Mouse (Mus musculus) stomach, embryonic 14.5 days (tissue): ENCODE results near the gene Zdhhc18. TPM values are rescaled to one million over a fixed set of nuclear protein-coding genes. Genes with fewer than 3 reads are reported as not detected.

ENCODE experiments used
- ATAC-seq: fragments of 200-750 bp; cut with Nextera tagmentation; 2 replicates; pipeline ENCODE4 v1.8.0; 2017; ENCODE audit warnings: low read depth, moderate TSS enrichment; ENCODE audit not compliant: insufficient number of reproducible peaks, insufficient read depth, low FRiP score
- H3K27ac ChIP-seq: fragments of 300-500 bp; sonication (generic); 2 replicates; pipeline ENCODE4 v1.5.1; 2014; ENCODE audit warnings: mild to moderate bottlenecking, low read length, moderate library complexity, mixed read lengths
- H3K27me3 ChIP-seq: fragments of 300-500 bp; sonication (generic); 2 replicates; pipeline ENCODE4 v1.6.1; 2014; ENCODE audit warnings: low read length, control low read depth, mixed read lengths; ENCODE audit not compliant: control insufficient read depth, insufficient read depth
- H3K36me3 ChIP-seq: fragments of 300-500 bp; sonication (generic); 2 replicates; pipeline ENCODE4 v1.6.1; 2014; ENCODE audit warnings: mild to moderate bottlenecking, control low read depth, low read length, moderate library complexity, mixed read lengths; ENCODE audit not compliant: control insufficient read depth, insufficient read depth
- H3K4me1 ChIP-seq: fragments of 300-500 bp; sonication (generic); 2 replicates; pipeline ENCODE4 v1.6.1; 2014; ENCODE audit warnings: low read length, control low read depth, mixed read lengths; ENCODE audit not compliant: control insufficient read depth, insufficient read depth
- H3K4me2 ChIP-seq: fragments of 300-500 bp; sonication (generic); replicated peaks from 2 replicates; pipeline ENCODE4 v1.6.1; 2014; ENCODE audit warnings: low read depth, low read length, control low read depth
- H3K4me3 ChIP-seq: fragments of 300-500 bp; sonication (generic); 2 replicates; pipeline ENCODE4 v1.5.1; 2014; ENCODE audit warnings: low read depth, low read length, control low read depth
- H3K9ac ChIP-seq: fragments of 300-500 bp; sonication (generic); replicated peaks from 2 replicates; pipeline ENCODE4 v1.6.1; 2014; ENCODE audit warnings: low read depth, mild to moderate bottlenecking, control low read depth, low read length, moderate library complexity, mixed read lengths
- H3K9me3 ChIP-seq: fragments of 300-500 bp; sonication (generic); 2 replicates; pipeline ENCODE4 v1.6.1; 2016; ENCODE audit warnings: low read depth, low read length, control low read depth; ENCODE audit not compliant: control insufficient read depth
- WGBS: fragments of 180-500 bp; shearing (Covaris S2); extraction: QIAGEN DNeasy Blood & Tissue Kit; methylation state at CpG from one replicate; pipeline ENCODE4 v1.1.7; 2014; 5-methylcytosine and 5-hydroxymethylcytosine counted together
- microRNA-seq: library from miRNA; unstranded; fragments of <30 nt; microRNA quantifications from one replicate; pipeline ENCODE4, GENCODE M21; 2016
- polyA plus RNA-seq: library from polyadenylated mRNA; unstranded; fragments of >200 nt; fragmentation: Nextera tagmentation; extraction: Ambion mirVana; gene quantifications from 2 replicates; pipeline ENCODE4 v1.2.1, GENCODE M21; 2014

Zdhhc18 gene
- polyA plus RNA-seq, 1 experiment from 2014 or later, result 3.2 TPM

GRCm38 (mm10) chr4:133567251-133567650 is 82.7 kb downstream of the Zdhhc18 start:
- H3K4me1 ChIP-seq, result no peaks in the 10 kb centered on the region
- H3K4me3 ChIP-seq, result no peak overlapping the region
- no peak overlapping the region for H3K4me2 ChIP-seq
- 24% methylated on average over 8 of the region's 8 CpGs for WGBS
- no peaks in the 10 kb centered on the region for H3K9me3 ChIP-seq
- H3K27me3 ChIP-seq, result no peaks in the 10 kb centered on the region
- no peak for ATAC-seq
- no peak overlapping the region for H3K9ac ChIP-seq
- H3K27ac ChIP-seq, result no peak overlapping the region
- no peaks in the 10 kb centered on the region for H3K36me3 ChIP-seq

DNA sequence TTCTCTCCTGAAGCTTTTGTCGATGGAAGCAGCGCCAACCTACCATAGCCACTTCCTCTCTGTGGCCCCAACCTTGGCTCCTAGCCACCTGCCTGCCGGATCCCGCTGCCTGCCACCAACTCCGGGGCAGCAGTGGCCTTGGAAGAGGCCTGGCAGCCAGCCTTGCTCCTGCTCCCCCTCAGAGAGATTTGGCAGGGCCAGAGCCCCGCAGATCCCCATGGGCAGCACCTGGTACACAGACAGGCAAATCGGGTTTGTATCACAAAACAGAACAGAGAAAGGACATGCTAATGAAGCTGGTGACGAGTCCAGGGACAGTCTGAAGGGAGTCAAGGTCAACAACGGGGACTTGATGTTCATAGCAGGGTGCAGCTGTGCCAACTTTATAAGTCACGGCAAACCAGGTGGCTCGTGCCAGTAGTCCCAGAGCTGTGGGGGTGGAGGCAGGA is 86.8 kb downstream of the Zdhhc18 start:
- Histone ChIP-seq H3K27ac (no peak overlapping the region), H3K4me2 (no peak overlapping the region), H3K9ac (no peak overlapping the region), H3K36me3 (no peaks in the 10 kb centered on the region), H3K4me3 (no peak overlapping the region), H3K9me3 (no peaks in the 10 kb centered on the region), H3K4me1 (no peaks in the 10 kb centered on the region), H3K27me3 (no peaks in the 10 kb centered on the region)
- WGBS, result 75% methylated on average over 11 of the region's 11 CpGs
- no peak for ATAC-seq

DNA sequence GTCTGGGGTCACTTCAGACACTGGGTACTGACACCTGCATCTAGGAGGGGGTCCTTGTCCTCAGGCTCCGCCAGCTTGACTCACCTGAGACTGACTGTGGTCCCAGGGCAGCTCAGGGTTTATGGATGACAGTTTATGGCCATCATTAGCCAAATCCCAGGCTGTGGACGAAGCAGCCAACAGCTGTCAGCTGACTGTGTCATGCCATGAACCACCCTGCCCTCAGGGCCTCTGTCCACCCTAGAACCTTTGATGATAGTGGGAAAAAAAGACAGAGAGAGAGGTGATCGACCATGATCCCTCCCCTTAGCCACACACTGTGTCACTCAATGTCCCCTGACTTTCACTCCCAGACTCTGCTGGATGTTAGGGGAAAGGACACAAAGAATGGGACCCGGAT is 88.3 kb downstream of the Zdhhc18 start:
- Histone ChIP-seq H3K4me2 (no peak overlapping the region), H3K4me1 (no peaks in the 10 kb centered on the region), H3K27ac (no peak overlapping the region), H3K27me3 (no peaks in the 10 kb centered on the region), H3K36me3 (no peaks in the 10 kb centered on the region), H3K9me3 (no peaks in the 10 kb centered on the region), H3K9ac (no peak overlapping the region), H3K4me3 (no peak overlapping the region)
- no peak for ATAC-seq
- 73% methylated on average over 4 of the region's 4 CpGs for WGBS

GRCm38 (mm10) chr4:133559846-133560245 is 90.1 kb downstream of the Zdhhc18 start:
- no peaks in the 10 kb centered on the region for H3K27me3 ChIP-seq
- no peaks in the 10 kb centered on the region for H3K9me3 ChIP-seq
- no peak for ATAC-seq
- H3K27ac ChIP-seq, result no peak overlapping the region
- H3K36me3 ChIP-seq, result no peaks in the 10 kb centered on the region
- no peak overlapping the region for H3K4me3 ChIP-seq
- WGBS, result 71% methylated on average over 4 of the region's 4 CpGs
- no peak overlapping the region for H3K4me2 ChIP-seq
- no peaks in the 10 kb centered on the region for H3K4me1 ChIP-seq
- no peak overlapping the region for H3K9ac ChIP-seq

DNA sequence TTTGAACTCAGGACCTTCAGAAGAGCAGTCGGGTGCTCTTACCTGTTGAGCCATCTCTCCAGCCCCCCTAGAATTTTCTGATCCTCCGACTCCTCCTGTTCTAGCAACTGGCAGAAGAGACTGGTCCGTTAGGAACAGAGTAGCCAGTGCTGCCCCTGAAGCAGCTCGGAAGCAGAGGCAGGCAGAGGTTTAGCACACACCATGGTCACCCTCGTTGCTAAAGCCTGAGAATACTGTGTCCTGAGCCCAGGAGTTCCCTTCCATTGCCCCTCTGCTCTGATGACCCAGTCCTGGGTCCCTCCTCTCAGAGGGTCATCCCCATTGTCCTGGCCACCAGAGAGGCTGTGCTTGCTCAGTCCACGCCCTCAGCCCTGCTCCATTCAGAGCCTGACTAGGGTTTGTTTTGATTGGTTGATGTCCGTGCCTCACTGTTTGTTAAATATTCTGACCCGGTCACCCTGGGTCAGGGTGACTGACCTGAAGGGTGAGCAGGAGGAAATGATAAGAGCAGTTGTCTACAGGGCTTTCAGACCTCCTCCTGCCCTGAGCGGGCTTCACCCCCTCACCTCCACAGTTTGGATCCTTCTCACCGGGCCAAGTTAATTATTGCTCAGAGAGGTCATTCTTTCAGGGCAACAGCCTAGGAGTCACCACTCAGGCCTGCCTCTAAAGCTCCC is 92.8 kb downstream of the Zdhhc18 start:
- ATAC-seq, result no peak; the same call in 1 of the 2 replicates
- no peak overlapping the region for H3K4me2 ChIP-seq
- no peak overlapping the region for H3K9ac ChIP-seq
- 24% methylated on average over 10 of the region's 10 CpGs for WGBS
- no peaks in the 10 kb centered on the region for H3K27me3 ChIP-seq
- no peak overlapping the region for H3K4me3 ChIP-seq
- H3K27ac ChIP-seq, result no peak overlapping the region
- no peaks in the 10 kb centered on the region for H3K36me3 ChIP-seq
- H3K4me1 ChIP-seq, result no peaks in the 10 kb centered on the region
- no peaks in the 10 kb centered on the region for H3K9me3 ChIP-seq

Small RNA genes lying within 50 kb of the gene (microRNA-seq; reads per million reads assigned to microRNA genes)
- not detected for gene Gm23158

Other genes with a start within 250 kb of the Zdhhc18 start
- 0.39 and 0.45 TPM in 2 replicates for gene Tent5b, start 170.0 kb downstream of the Zdhhc18 start, polyA plus RNA-seq
- gene Trnp1, start 151.6 kb downstream of the Zdhhc18 start, polyA plus RNA-seq, result 2.5 and 3.6 TPM in 2 replicates
- 30.1 and 31.6 TPM in 2 replicates for gene Kdf1, start 131.2 kb downstream of the Zdhhc18 start, polyA plus RNA-seq
- 192 and 206 TPM in 2 replicates for gene Nudc, start 104.2 kb downstream of the Zdhhc18 start, polyA plus RNA-seq
- 3.3 and 4.1 TPM in 2 replicates for gene Nr0b2, start 96.8 kb downstream of the Zdhhc18 start, polyA plus RNA-seq
- 5.5 TPM in 2 replicates for gene Gpatch3, start 75.4 kb downstream of the Zdhhc18 start, polyA plus RNA-seq
- gene Gpn2, start 65.8 kb downstream of the Zdhhc18 start, polyA plus RNA-seq, result 17.7 and 18.9 TPM in 2 replicates
- gene Sfn, start 48.0 kb downstream of the Zdhhc18 start, polyA plus RNA-seq, result 158 and 163 TPM in 2 replicates
- 15.6 and 18.9 TPM in 2 replicates for gene Pigv, start 22.5 kb upstream of the Zdhhc18 start, polyA plus RNA-seq
- 42.0 and 49.4 TPM in 2 replicates for gene Arid1a, start 106.6 kb upstream of the Zdhhc18 start, polyA plus RNA-seq
- 58.8 and 60.1 TPM in 2 replicates for gene Rps6ka1, start 237.6 kb upstream of the Zdhhc18 start, polyA plus RNA-seq